Mouse (Mus musculus): Measurements from ENCODE around the gene Nlrp4b.
"Not testable (repeated sequence)": the region's sequence is repeated elsewhere in the genome, so short reads cannot be mapped to it uniquely, and the experiment has no call there.

Nlrp4b gene

DNA sequence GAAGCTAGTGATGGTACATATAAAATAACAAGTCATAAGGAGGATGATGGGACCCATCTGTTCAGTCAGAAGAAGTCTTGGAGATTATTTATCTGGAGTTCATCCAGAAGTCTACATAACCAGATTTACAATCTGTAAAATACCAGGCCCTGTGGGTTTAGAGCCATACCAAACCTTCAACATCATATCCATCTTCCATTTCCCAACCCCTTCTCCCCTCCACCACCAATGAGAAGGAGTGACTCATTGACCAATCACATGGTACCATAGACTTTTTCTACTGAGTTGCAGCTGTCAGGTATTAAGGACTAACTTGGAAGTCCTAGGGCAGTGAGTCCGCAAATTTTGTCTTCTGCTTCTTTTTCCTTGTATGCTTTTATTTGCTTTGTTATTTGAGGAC, at the start of gene Nlrp4b:
Gene Nlrp4b (plus strand): TSS at position 301 of the 400 bp plus-strand sequence.
- no peak for DNase-seq (ENCODE audit: low read depth, low spot score)

- DNase-seq (ENCODE audit: low read depth, low spot score): no peak
Measured at GRCm38 (mm10) chr7:10754264-10754663, 66.7 kb downstream of the Nlrp4b start, which contains the start of gene Vmn1r71. Gene Vmn1r71 (minus strand): TSS chr7:10754364.

- not testable (repeated sequence) for DNase-seq (ENCODE audit: low read depth, low spot score)
Measured at GRCm38 (mm10) chr7:10757551-10757950, 70.0 kb downstream of the Nlrp4b start.

Data from CD4-positive, CD25-positive, alpha-beta regulatory T cell, adult 2 months (primary cell).